Comparison of ENCODE assay signal across 13 mouse cellular contexts in the genomic region with DNA sequence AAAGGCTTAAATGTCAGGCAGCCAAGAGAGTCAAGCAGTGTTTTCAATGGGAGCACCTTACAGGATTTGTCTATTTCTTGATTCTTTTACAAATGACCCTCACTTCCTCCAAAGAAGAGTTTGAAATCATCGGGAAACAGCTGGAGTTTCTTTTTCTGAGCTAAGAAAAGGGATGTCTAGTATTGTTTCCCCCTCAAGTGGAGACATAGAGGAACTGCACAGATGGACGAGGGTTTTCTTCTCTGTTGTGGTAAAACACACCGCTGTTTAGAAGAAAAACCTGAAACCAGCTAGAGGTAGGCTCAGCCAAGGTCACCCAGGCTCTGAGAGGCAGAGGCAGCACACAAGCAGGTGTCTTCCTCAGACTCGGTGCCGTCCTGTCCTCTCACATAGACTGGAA. TPM values are rescaled to one million over a fixed set of nuclear protein-coding genes. Genes with fewer than 3 reads are reported as not detected.
DNase-seq lines count a peak whose midpoint lies in the region; ATAC-seq and TF ChIP-seq lines count a peak whose summit lies in the region.
"Had no signal": no experiment of that assay in that cellular context is flagged by ENCODE, and none has a peak within 500 bp of the region (broad histone marks: within the 10 kb centered on the region; RNA-seq: fewer than 3 reads in every experiment).

No protein-coding gene starts in this region.

- no peaks in the 10 kb centered on the region for H3K27me3 ChIP-seq in embryonic facial prominence, embryonic 11.5 days (ENCODE audit: control insufficient read depth, insufficient read depth, low read length)
- no peaks in the 10 kb centered on the region for H3K27me3 ChIP-seq in embryonic facial prominence, embryonic 10.5 days (replicated peaks; ENCODE audit: low read depth, poor library complexity, severe bottlenecking)
- H3K27me3 ChIP-seq in midbrain, postnatal 0 days (ENCODE audit: insufficient read depth, low read length): no peaks in the 10 kb centered on the region
- H3K27me3 ChIP-seq in midbrain, embryonic 11.5 days (ENCODE audit: control insufficient read depth, insufficient read depth, low read length): no peaks in the 10 kb centered on the region
- H3K27me3 ChIP-seq: hindbrain, embryonic 15.5 days had no signal

- WGBS in embryonic facial prominence, embryonic 11.5 days: 40% methylated on average over 5 of the region's 5 CpGs
- WGBS in embryonic facial prominence, embryonic 10.5 days: 33% methylated on average over 5 of the region's 5 CpGs
- WGBS in midbrain, postnatal 0 days: 35% methylated on average over 5 of the region's 5 CpGs
- 36% methylated on average over 5 of the region's 5 CpGs for WGBS in midbrain, embryonic 11.5 days

- H3K9ac ChIP-seq in embryonic facial prominence, embryonic 11.5 days (replicated peaks; ENCODE audit: low read length): no peak overlapping the region
- H3K9ac ChIP-seq in midbrain, postnatal 0 days (replicated peaks; ENCODE audit: low read length, poor library complexity, severe bottlenecking): no peak overlapping the region
- H3K9ac ChIP-seq in midbrain, embryonic 11.5 days (ENCODE audit: low read length): no peak overlapping the region
- H3K9ac ChIP-seq: hindbrain, embryonic 15.5 days had no signal

- peak; percentile 87 for TF ChIP-seq CTCF in midbrain, postnatal 0 days (IDR thresholded peaks at IDR 0.05)

- H3K36me3 ChIP-seq in embryonic facial prominence, embryonic 11.5 days (replicated peaks; ENCODE audit: control insufficient read depth, insufficient read depth, low read depth, low read length): no peaks in the 10 kb centered on the region
- H3K36me3 ChIP-seq in embryonic facial prominence, embryonic 10.5 days (replicated peaks): no peaks in the 10 kb centered on the region
- no peaks in the 10 kb centered on the region for H3K36me3 ChIP-seq in midbrain, postnatal 0 days (ENCODE audit: insufficient read depth, low read length)
- H3K36me3 ChIP-seq in midbrain, embryonic 11.5 days (ENCODE audit: control insufficient read depth, insufficient read depth, low read length): no peaks in the 10 kb centered on the region
- H3K36me3 ChIP-seq: hindbrain, embryonic 15.5 days had no signal

- H3K4me1 ChIP-seq in embryonic facial prominence, embryonic 11.5 days (ENCODE audit: control insufficient read depth, insufficient read depth, low read length): no peaks in the 10 kb centered on the region
- H3K4me1 ChIP-seq in embryonic facial prominence, embryonic 10.5 days: no peaks in the 10 kb centered on the region
- H3K4me1 ChIP-seq in midbrain, postnatal 0 days (ENCODE audit: insufficient read depth, low read length): no peaks in the 10 kb centered on the region
- no peaks in the 10 kb centered on the region for H3K4me1 ChIP-seq in midbrain, embryonic 11.5 days (ENCODE audit: control insufficient read depth, insufficient read depth, low read length)
- H3K4me1 ChIP-seq: hindbrain, embryonic 15.5 days had no signal

- H3K9me3 ChIP-seq in embryonic facial prominence, embryonic 11.5 days (replicated peaks; ENCODE audit: control insufficient read depth, low read length): no peaks in the 10 kb centered on the region
- H3K9me3 ChIP-seq in embryonic facial prominence, embryonic 10.5 days: no peaks in the 10 kb centered on the region
- no peaks in the 10 kb centered on the region for H3K9me3 ChIP-seq in midbrain, postnatal 0 days (ENCODE audit: low read length)
- no peaks in the 10 kb centered on the region for H3K9me3 ChIP-seq in midbrain, embryonic 11.5 days (ENCODE audit: control insufficient read depth, low read length)
- H3K9me3 ChIP-seq: hindbrain, embryonic 15.5 days had no signal

- no peak overlapping the region for H3K4me2 ChIP-seq in embryonic facial prominence, embryonic 11.5 days (ENCODE audit: low read depth, low read length)
- no peak overlapping the region for H3K4me2 ChIP-seq in midbrain, postnatal 0 days (ENCODE audit: low read depth, low read length, poor library complexity, severe bottlenecking)
- H3K4me2 ChIP-seq in midbrain, embryonic 11.5 days: no peak overlapping the region
- H3K4me2 ChIP-seq: hindbrain, embryonic 15.5 days had no signal

- H3K27ac ChIP-seq in embryonic facial prominence, embryonic 11.5 days (replicated peaks; ENCODE audit: low read depth, low read length): no peak overlapping the region
- H3K27ac ChIP-seq in embryonic facial prominence, embryonic 10.5 days (replicated peaks): no peak overlapping the region
- no peak overlapping the region for H3K27ac ChIP-seq in midbrain, postnatal 0 days (ENCODE audit: low read depth, low read length)
- H3K27ac ChIP-seq in midbrain, embryonic 11.5 days (ENCODE audit: low read depth, low read length): no peak overlapping the region
- H3K27ac ChIP-seq: hindbrain, embryonic 15.5 days had no signal

- peak; percentile 53 for DNase-seq in embryonic facial prominence, embryonic 11.5 days (ENCODE audit: low spot score)
- DNase-seq in embryonic facial prominence, embryonic 10.5 days (ENCODE audit: low spot score): no peak
- peak; percentile 44 for DNase-seq in kidney, adult 9 months
- no peak for DNase-seq in kidney, postnatal 4 days
- peak; percentile 66 for DNase-seq in midbrain, postnatal 0 days (ENCODE audit: low spot score)
- DNase-seq in midbrain, embryonic 11.5 days (ENCODE audit: low spot score, missing footprints): no peak
- DNase-seq in spleen, adult 18-20 months: no peak
- no peak for DNase-seq in frontal cortex, postnatal 25 days (ENCODE audit: low spot score in 2 of 2)
- DNase-seq: B cell, adult 2 months; thymus, postnatal 4 days had no signal

- H3K4me3 ChIP-seq in embryonic facial prominence, embryonic 11.5 days (ENCODE audit: low read depth, low read length): no peak overlapping the region
- H3K4me3 ChIP-seq in embryonic facial prominence, embryonic 10.5 days: no peak overlapping the region
- no peak overlapping the region for H3K4me3 ChIP-seq in midbrain, postnatal 0 days (ENCODE audit: low read depth, low read length)
- H3K4me3 ChIP-seq in midbrain, embryonic 11.5 days (ENCODE audit: low read depth, low read length): no peak overlapping the region
- H3K4me3 ChIP-seq: hindbrain, embryonic 15.5 days had no signal

- ATAC-seq in embryonic facial prominence, embryonic 11.5 days (replicated peaks; ENCODE audit: insufficient number of reproducible peaks, low FRiP score, low TSS enrichment, low read depth): no peak
- ATAC-seq in midbrain, postnatal 0 days (ENCODE audit: low FRiP score): no peak
- no peak for ATAC-seq in midbrain, embryonic 11.5 days (ENCODE audit: low FRiP score)
- ATAC-seq: activated CD4-positive, CD25-positive, alpha-beta regulatory T cell, adult 4 months had no signal

RNA-seq across cellular contexts. Expression of a gene that starts 29.9 kb away (rescaled TPM):
- polyA plus RNA-seq in embryonic facial prominence, embryonic 11.5 days (2014; fragmentation: Nextera tagmentation; extraction: Ambion mirVana): 0.11 and 0.13 TPM in 2 replicates
- 0.26 and 0.36 TPM in 2 replicates for polyA plus RNA-seq in embryonic facial prominence, embryonic 10.5 days (2016; fragmentation: Nextera tagmentation; extraction: Ambion mirVana)
- total RNA-seq in midbrain, postnatal 0 days (2014; rRNA removed): 0.27 and 0.52 TPM in 2 replicates
- 0.32 and 0.42 TPM in 2 replicates for polyA plus RNA-seq in midbrain, postnatal 0 days (2015; fragmentation: Nextera tagmentation; extraction: Ambion mirVana)
- 0.90 and 0.91 TPM in 2 replicates for polyA plus RNA-seq in midbrain, embryonic 11.5 days (2014; fragmentation: Nextera tagmentation; extraction: Ambion mirVana)
- total RNA-seq: gastrocnemius, adult 8-10 months had no signal

Comparison
In these comparisons a context has a peak if more than half of its experiments do, and no peak if none do; other contexts are left out.
1. DNase-seq: peak in embryonic facial prominence, embryonic 11.5 days (single experiment), kidney, adult 9 months (single experiment) and midbrain, postnatal 0 days (single experiment); none in embryonic facial prominence, embryonic 10.5 days (single experiment), kidney, postnatal 4 days (0 of 2), midbrain, embryonic 11.5 days (single experiment), spleen, adult 18-20 months (0 of 2) and frontal cortex, postnatal 25 days (0 of 2).